Mouse (Mus musculus): ENCODE data around the gene Cbx4. TPM values are rescaled to one million over a fixed set of nuclear protein-coding genes. Genes with fewer than 3 reads are reported as not detected.

Gene Cbx4
- total RNA-seq, 2 experiments from 2014 or later: 69.7 to 76.8 TPM

GRCm38 (mm10) chr11:119087301-119088082, 1.5 kb upstream of the Cbx4 start:
- no peak for DNase-seq (ENCODE audit: low spot score in 2 of 2)

GRCm38 (mm10) chr11:119085279-119086062, 550 bp downstream of the Cbx4 start:
- peak in 1 of 2 experiments; percentile 61 for DNase-seq (ENCODE audit: low spot score in 2 of 2)

GRCm38 (mm10) chr11:119084446-119085278, 1.4 kb downstream of the Cbx4 start:
- DNase-seq (ENCODE audit: low spot score in 2 of 2): no peak

GRCm38 (mm10) chr11:119083724-119084445, 2.1 kb downstream of the Cbx4 start:
- DNase-seq (ENCODE audit: low spot score in 2 of 2): peak in 1 of 2 experiments; percentile 63

GRCm38 (mm10) chr11:119082638-119083599, 3.1 kb downstream of the Cbx4 start:
- DNase-seq (ENCODE audit: low spot score in 2 of 2): no peak

- DNase-seq (ENCODE audit: low spot score in 2 of 2): no peak
Measured at GRCm38 (mm10) chr11:119081839-119082637, 4.0 kb downstream of the Cbx4 start.

- no peak for DNase-seq (ENCODE audit: low spot score in 2 of 2)
Measured at GRCm38 (mm10) chr11:119081148-119081838, 4.7 kb downstream of the Cbx4 start.

GRCm38 (mm10) chr11:119080461-119081147, 5.4 kb downstream of the Cbx4 start:
- DNase-seq (ENCODE audit: low spot score in 2 of 2): no peak

GRCm38 (mm10) chr11:119079445-119079837, 6.6 kb downstream of the Cbx4 start:
- DNase-seq (ENCODE audit: low spot score in 2 of 2): no peak

- peak in 1 of 2 experiments; percentile 55 for DNase-seq (ENCODE audit: low spot score in 2 of 2)
Measured at GRCm38 (mm10) chr11:119078691-119079444, 7.2 kb downstream of the Cbx4 start.

- DNase-seq (ENCODE audit: low spot score in 2 of 2): no peak
Measured at GRCm38 (mm10) chr11:119077755-119078154, 8.3 kb downstream of the Cbx4 start.

GRCm38 (mm10) chr11:119075805-119076204, 10.2 kb downstream of the Cbx4 start:
- no peak for DNase-seq (ENCODE audit: low spot score in 2 of 2)

- no peak for DNase-seq (ENCODE audit: low spot score in 2 of 2)
Measured at GRCm38 (mm10) chr11:119073876-119074433, 12.1 kb downstream of the Cbx4 start.

- no peak for DNase-seq (ENCODE audit: low spot score in 2 of 2)
Measured at GRCm38 (mm10) chr11:119072986-119073385, 13.0 kb downstream of the Cbx4 start.

GRCm38 (mm10) chr11:119072239-119072638, 13.8 kb downstream of the Cbx4 start:
- DNase-seq (ENCODE audit: low spot score in 2 of 2): no peak

GRCm38 (mm10) chr11:119066841-119067240, 19.2 kb downstream of the Cbx4 start:
- no peak for DNase-seq (ENCODE audit: low spot score in 2 of 2)

All from adrenal gland, postnatal 4 days (tissue).